Mouse (Mus musculus) left cerebral cortex, adult 18-20 months (tissue): ENCODE results near the gene Chrna7. TPM values are rescaled to one million over a fixed set of nuclear protein-coding genes. Genes with fewer than 3 reads are reported as not detected.

Experiments
- DNase-seq, 2 experiments: peaks; one replicate each; pipeline ENCODE4 v3.0.0; 2021 to 2022; ENCODE audit warnings: low spot score in 2 of 2, mixed read lengths in 1 of 2
- long read RNA-seq, 2 experiments: library from polyadenylated mRNA; stranded (forward); transcript quantifications; one replicate each; pipeline ENCODE4 v2.0.0; 2021
- total RNA-seq, 2 experiments: library from RNA; stranded (reverse); gene quantifications; 2 replicates each; pipeline ENCODE4 v1.2.3; 2021

Gene Chrna7
- total RNA-seq, result 10 to 100 TPM; 24.3 to 27.3 TPM
- long read RNA-seq, experiment 1, transcript Chrna7-201 (10 exons, 2,078 nt), result major isoform, 9 of 19 reads
- long read RNA-seq, experiment 1, partial matches to known transcripts, result 1 of 19 reads
- long read RNA-seq, experiment 1, other reads (novel, unspliced or antisense), result 9 of 19 reads
- long read RNA-seq, experiment 2, transcript Chrna7-201 (10 exons, 2,078 nt), result major isoform, 6 of 13 reads
- long read RNA-seq, experiment 2, partial matches to known transcripts, result 1 of 13 reads
- long read RNA-seq, experiment 2, other reads (novel, unspliced or antisense), result 6 of 13 reads

DNA sequence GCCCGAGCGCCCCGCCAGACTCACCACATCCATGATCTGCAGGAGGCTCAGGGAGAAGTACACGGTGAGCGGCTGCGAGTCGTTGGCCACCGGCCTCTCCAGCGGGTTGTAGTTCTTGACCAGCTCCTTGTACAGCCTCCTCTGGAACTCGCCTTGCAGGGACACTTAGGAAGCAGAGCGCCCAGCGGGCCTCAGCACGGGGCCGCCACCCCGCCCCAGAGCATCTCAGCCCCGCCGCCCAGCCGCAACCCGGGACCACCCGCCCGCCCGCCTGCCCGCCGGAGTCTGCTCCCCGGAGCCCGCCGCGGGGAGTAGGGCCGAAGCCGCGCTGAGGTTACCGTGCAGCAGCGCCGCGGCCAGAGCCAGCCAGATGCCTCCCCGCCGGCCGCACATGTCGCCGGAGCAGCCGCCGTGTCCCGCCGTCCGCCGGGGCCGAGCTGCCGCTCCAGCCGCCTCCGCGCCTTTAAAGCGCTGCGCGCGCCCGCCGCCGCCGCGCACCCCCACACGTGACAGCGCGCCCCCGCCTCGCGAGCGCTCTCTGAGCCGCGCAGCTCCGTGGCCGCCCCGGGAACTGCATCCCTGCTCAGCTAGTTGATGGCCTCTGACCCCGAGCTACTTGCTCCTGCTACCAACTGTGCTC, at the start of gene Chrna7:
TSS of gene Chrna7 (minus strand) at position 486 of the 640 bp plus-strand sequence.
- DNase-seq, result peak; percentile 83 to 89

DNA sequence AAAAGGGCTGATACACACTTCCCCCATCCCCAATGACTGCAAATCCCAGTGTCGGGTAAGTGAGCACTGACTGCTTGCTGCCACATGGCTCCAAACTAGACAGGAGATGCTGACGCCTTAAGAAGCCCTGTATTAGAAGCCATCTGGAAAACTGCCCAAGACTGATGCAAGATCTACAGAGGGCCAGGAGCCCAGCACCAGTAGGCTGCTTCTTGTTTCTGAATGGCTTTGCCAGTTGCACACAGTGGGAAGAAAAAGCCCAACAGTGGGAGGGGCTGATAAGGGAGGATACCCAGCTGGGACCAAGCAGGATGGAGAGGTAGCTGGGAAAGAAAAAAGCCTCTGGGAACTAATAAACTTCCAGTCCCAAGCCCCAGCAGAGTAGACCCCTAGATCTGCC, 37.0 kb upstream of the Chrna7 start:
- no peak for DNase-seq

DNA sequence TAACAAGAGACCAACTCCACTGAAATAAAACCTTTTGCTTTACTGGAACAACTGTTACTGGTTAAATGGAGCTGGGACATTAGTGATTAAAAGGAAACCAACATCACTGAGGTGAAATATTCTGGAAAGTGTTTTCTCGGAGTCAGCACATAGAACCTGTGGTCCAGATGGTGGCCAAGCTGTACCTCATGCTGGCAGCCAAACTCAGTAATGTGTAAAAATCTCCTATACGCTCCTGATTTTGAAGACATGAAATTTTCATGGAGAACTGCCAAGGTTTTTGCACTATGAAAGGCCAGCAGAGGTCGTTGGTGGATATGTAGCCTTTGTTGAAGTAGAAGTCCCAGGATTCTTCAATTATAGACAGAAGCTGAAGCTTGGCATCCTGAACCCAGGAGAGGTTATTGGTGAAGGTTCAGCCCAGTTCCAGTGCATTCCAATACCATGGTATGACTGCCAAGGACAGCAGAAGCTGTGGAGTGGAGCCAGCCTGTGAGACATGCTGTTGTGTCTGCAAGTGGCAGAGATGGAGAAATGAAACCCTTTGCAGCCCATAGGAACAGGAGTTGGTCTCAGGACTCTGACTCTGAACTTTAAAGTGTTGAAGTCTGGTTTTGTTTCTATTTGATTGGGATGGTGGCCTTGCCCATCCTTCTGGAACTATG, 25.6 kb upstream of the Chrna7 start:
- DNase-seq, result no peak

DNA sequence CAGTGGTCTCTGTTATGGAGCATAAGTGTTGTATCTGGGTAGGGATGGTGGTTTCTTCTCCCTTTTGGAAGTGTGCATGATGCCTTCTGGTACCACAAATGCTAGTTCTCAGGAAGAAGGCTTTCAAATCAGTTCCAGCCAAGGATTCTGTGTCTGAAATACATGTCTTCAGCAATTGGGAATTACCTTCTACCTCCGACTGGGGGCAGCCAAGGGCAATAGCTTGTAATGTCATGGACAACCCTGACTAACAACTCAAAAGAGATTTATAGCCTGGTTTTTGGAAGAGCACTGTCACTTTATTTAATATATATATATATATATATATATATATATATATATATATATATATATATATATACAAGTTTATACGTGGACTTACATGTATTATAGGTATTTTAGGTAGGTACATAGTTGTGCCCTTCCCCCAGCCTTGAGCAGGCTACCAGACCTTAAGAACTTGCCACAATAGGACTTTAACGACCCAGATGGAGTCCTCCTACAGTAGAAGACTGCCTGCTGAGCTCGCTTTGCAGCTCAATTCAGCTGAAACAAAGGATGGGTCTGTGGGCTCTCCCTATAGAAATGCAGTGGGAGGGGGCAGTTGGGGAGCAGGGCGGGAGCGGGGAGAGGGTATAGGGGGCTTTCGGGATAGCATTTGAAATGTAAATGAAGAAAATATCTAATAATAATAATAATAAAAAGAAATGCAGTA, 12.9 kb upstream of the Chrna7 start:
- DNase-seq, result no peak

DNA sequence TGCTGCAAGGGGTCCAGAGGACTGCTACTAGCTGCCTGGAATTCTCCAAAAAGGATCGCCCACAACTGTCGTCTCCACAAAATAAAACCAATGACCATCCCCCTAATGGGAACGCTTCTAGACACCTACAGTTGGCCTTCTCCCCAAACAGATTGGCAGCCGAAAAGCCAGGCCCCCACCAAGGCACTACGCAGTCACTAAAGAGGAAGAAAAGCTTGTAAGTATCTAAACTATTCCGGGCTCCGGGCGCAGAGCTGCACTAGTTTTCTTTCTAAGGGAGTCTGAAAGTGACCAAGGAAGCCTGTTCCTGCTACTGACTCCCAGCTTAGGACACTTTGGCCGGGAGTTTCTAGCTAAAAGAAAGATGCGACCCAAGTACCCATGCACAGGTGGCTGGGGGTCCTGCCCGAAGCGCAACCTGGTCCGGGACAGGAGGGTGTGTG, 707 bp downstream of the Chrna7 start:
- peak in 1 of 2 experiments; percentile 39 for DNase-seq

DNA sequence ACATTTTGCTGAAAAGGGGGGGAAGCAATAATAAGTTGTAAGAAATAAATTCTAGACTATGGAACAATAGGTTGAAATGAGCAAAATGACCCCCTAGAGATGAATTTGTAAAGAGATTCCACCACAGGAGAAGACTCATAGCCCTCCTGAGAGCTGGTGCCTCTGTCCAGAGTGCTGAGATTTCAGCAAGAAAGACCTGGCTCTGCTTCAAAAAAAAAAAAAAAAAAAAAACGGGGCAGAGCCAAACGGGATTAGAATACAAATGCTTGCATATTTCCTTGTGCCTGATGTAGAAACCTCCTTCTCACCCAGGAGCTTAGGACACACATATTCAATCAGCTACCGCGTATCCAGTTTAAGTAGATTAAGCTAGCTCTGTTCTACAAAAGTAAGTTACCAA, 2.9 kb downstream of the Chrna7 start:
- no peak for DNase-seq

DNA sequence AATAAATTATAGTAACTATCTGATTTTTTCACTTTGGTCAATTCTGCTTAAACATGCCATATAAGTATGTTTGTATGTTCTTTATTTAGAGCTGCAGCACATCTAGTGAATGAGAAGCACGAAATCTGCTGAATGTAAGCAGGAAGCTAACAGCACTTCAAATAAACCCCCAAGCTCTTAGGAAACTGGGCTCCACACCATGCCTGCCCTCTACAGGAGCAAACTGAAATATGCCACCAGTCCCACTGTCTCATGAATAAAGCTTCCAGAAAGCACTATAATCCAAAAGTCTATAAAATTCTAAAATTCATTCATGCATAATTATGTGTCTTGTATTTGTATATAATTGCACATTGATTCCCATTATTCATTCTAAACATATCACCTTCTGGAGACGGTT, 5.2 kb downstream of the Chrna7 start:
- DNase-seq, result no peak

DNA sequence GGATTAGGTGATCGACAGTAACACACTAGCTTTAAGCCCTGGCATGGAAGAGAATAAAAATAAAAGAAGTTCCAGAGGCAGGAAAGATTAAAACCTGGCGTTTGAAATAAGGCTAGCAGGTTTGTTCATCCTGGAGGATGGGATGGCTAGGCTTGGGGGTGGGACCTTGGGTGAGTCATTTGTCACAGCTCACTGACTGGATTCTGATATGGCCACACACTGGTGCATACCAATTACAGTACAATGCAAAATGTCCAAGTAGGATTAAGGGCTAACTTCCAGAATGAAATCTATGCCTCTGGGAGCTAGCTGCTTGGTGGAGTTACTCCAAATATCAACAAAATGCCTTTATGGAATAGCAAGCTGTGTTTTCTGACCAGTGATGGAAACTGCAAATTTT, 16.8 kb downstream of the Chrna7 start:
- DNase-seq, result no peak

DNA sequence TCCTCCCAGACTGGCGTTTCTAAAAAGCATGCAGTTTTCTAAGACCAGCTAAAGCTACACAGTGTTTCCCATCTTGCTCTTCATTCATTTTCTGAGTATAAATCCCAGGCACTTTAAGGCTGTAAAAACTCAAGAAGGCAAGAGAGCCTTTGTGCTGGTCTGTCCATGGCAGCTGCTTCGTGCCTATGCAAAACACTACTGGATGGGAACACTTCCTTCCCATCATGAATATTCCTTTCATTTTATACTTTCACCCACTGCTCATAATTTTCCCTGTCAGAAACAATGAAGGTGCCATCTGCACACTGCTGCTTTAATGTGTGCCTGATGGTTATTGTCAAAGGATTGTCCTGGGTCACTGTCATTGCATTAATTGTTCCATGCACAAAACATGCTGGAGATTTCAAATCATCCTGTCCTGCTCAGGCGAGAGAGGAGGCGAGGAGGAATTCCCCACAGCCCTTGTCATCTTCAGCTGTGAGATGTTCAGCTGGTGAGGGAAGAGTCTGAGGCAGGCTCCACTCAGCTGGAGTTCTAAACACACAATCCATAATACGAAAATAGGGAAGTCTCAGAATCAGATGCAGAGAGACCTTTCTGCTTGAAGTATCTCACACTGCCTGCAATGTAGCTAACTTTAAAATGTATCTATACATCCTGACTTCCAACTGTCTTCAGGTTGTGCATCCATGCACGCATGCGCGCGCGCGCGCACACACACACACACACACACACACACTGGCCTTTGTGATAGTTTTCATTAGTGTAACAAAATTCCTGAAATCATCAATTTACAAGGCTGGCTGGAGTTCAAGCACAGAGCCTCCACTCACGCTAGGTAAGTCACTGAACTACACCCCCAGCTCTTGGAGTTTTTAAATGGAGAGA, 22.5 kb downstream of the Chrna7 start:
- no peak for DNase-seq

DNA sequence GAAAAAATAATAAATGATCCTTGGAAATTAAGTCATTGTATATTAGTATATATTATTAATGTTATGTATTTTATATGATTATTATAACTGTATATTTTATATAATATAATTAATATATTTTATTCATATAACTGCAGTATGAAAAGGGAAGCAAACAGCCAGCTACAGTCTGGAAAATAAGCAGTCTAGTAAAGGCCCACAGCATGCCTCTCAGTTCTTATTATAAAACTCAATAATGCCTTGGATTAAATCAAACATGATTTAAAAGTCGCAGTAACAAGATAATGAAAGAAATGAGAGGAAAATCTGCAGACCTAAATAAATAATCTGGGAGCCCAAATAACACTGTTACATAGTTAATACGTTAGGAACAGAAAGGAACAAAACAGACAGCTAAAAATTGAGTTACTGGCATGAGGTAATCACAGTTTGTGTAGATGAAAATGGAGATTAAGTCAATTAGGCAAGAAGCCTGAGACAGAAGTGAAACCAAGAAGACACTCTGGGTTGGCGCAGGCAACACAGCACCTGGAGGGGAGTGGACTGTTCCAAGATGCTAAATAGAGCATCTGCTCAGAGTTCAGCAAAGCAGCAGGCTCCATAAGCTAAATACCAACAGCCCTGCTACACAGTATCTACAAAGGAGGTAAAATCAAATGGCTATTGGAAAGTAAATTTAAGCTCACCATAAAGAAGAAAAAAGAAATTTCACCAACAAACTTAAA, 42.1 kb downstream of the Chrna7 start:
- no peak for DNase-seq

DNA sequence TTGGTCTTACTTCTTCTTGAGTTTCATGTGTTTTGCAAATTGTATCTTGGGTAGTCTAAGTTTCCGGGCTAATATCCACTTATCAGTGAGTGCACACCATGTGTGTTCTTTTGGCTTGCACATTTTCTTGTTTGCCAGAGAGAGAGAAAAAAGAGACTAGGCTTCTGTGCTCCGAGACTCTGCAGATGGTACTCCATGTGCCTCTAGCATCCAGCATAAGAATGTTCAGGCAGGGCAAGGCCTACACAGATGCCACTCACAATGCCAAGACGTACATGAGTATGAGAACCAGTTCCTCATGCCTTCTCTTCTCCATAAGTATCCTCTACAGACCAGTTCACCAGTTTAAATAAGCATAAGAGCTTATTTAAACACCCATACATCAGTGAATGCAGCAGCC, 47.8 kb downstream of the Chrna7 start:
- DNase-seq, result no peak

DNA sequence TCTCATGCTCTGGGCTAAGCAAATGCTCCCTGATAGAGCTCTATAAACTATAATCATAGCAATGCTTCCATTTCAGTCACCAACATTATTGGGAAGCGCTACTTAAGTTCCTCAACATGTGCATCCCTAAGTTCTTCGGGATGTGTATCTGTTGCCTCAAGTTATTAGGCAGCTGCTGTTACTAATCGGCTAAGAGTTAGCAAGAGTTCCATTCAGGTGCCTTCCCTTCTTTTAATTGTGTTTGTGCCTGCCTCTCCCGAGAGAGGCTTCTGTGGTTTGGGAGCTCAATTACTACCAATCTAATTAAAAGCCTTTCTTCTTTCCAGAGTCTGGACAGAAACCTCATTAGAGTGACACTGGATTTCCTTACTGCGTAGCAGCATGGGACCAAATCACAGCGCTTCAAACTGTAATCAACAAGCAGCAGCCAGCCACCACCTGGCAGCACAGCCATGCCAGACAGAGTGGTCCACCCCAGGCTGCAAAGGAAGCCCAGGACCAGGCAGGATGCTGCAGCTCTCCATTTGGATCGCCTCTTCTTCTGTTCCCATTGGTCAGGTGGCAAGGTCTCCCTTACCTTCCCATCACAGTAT, 50.0 kb downstream of the Chrna7 start:
- DNase-seq, result no peak

DNA sequence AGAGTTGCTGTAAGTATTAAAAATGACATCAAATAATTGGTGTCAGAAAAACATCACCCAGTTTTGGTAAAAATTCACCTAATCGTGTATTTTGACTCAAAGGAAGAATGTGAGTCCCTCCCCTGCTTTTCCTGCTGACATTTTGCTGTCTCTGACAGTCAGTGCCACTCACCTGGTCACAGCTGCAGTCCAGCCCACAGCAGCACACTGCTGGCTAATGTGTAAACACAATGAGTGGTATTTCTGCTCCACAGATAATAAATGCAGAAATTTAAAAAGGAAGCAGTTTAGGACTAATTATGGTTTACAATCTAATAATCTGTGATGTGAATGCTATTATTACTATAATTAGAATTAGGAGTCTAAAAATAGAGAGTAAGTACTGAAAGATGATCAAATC, 59.1 kb downstream of the Chrna7 start:
- no peak for DNase-seq

DNA sequence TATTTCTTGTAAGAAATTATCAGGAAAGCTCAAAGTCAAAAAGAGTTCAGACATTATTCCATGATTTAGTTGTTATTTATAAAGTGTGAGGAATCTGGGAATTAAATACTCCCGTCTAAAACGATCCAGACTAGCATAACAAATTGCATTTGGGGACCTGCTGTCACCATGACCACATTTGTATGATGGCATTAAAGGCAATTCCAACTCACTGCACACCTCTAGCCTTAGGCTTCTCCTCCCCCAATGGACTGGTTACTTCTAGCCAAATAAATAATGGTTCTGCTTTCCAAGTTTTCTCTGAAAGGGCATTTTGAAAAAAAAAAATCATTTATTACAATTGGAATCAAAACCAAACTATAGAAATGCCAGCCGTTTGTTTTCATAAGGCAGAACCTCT, 63.6 kb downstream of the Chrna7 start:
- DNase-seq, result no peak

DNA sequence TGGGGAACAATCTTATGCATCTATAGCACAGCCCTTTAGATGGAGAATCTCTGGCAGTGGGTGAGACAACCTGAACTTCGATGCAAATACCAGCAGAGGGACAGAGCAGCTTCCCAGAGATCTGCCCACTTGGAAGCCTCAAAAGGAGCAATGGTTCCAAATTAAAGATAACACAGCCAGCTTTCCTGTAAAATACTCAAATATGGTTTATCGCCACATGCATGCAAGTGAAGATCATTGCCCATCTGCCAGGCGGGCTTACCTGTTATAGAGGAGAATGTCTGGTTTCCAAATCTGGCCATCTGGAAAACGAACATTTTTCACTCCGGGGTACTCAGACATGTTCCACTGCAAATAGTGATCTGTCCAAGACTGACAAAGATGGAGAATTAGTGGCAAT, 64.0 kb downstream of the Chrna7 start:
- no peak for DNase-seq

DNA sequence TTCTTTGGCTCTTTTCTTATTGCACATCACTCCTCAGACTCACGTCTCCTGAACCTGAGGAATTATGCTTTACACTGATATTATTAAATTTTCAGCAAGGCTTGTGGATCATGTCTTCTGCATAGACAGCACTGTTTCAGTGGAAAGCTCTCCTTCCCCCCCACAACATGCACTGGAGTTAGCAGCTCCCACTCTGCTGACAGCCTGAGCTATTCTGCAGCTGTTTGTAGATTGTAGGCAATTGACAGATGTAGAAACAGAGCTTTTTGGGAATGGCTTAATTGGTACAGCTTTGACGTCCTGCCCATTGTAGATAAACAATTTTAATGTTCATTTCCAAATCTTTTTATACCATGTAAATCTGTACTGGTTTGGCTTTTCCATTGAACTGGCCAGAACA, 89.8 kb downstream of the Chrna7 start:
- no peak for DNase-seq

DNA sequence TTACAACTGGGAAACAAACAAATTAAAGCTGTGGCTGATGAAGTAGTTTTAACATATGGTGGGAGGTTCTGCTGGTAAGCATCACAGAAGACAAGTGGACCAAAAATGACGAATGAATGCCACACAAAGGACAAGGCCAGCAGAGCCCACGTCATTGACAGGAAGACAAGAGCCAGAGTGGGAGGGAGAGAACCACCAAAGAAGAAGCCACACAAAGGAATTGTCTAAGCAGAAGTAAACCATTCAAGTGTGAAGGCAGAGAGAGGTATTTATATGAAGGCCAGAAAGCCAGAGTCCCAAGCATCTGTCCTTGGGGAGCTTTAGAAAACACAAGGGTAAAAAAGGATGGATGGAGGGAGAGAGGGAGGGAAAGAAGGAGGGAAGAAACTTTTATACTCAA, 98.7 kb downstream of the Chrna7 start:
- no peak for DNase-seq

DNA sequence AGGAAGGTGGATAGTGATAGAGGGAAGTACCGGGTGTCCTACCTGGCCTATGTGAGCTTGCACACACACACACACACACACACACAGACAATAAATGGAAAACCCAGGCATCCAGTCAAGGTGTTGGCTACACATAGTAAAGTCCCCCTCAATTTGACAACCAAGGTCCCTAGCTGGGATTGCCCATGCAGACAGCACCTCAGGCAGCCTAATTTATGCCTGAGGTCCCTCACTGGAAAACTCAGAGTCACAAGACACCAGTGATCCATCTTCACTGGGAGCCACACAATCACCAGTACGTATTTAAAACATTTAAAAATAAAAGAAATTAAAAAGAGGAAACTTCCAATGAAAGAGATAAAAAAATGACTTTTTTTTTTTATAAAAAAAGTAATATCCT, 99.1 kb downstream of the Chrna7 start:
- DNase-seq, result no peak

DNA sequence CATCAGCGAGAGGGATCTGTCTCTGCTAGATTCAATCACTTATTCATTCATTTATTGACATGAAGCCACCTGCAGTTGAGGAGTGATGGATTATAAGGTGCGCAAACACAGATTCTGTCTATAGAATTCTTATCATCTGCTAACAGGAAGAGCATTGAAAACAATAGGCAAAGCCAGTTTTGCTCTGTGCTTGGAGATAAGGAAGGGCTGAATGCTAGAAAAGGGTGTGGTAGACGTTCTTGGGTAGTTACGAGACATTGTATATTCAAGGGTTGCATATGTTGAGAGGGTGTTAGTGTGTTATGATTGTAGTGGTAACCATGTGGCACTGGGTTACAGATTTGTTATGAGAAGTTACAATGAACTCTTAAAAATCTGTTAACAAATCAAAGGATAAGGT, 103.0 kb downstream of the Chrna7 start:
- DNase-seq, result no peak

DNA sequence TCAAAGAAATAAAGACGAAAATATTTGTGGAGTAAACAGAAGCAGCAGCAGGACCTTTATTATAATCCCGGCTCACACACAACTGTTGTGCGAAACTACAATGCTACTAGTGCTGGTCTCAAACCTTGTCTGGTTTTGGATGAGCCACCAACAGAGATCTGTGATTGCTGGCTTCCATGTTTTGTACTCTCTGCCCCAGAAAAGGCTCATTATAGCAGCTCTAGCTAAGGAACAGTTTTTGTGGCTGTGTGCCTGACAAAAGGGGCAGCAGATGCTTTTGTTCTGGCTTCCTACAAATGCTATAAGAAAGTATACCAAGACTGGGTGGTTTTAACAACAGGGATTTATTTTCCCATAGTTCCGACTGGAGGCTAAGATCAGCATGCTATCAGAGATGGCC, 126.4 kb downstream of the Chrna7 start:
- peak in 1 of 2 experiments; percentile 16 for DNase-seq
